Mouse (Mus musculus) kidney, embryonic 14.5 days (tissue): ENCODE measurements at regions not wholly inside any gene's neighbourhood (a gene's known extent, or its start where the extent isn't known, plus 50 kb on each side); places are given as distances from the start of the nearest gene placed in this dataset.

ENCODE experiments used
- ATAC-seq: fragments of 200-750 bp; cut with Nextera tagmentation; 2 replicates; pipeline ENCODE4 v1.8.0; 2017; ENCODE audit warnings: moderate number of reproducible peaks, mild to moderate bottlenecking, moderate TSS enrichment, moderate library complexity; ENCODE audit not compliant: low FRiP score, low TSS enrichment
- H3K27ac ChIP-seq: fragments of 300-500 bp; sonication (generic); 2 replicates; pipeline ENCODE4 v1.5.1; 2014; ENCODE audit warnings: low read depth, mild to moderate bottlenecking, low read length, moderate library complexity, mixed read lengths
- H3K27me3 ChIP-seq: fragments of 300-500 bp; sonication (generic); 2 replicates; pipeline ENCODE4 v1.6.1; 2014; ENCODE audit warnings: mild to moderate bottlenecking, low read length; ENCODE audit not compliant: control insufficient read depth, insufficient read depth
- H3K36me3 ChIP-seq: fragments of 300-500 bp; sonication (generic); 2 replicates; pipeline ENCODE4 v1.6.1; 2014; ENCODE audit warnings: low read length, mixed read lengths; ENCODE audit not compliant: control insufficient read depth, insufficient read depth
- H3K4me1 ChIP-seq: fragments of 300-500 bp; sonication (generic); 2 replicates; pipeline ENCODE4 v1.6.1; 2014; ENCODE audit warnings: low read length, mixed read lengths; ENCODE audit not compliant: control insufficient read depth, insufficient read depth
- H3K4me2 ChIP-seq: fragments of 300-500 bp; sonication (generic); replicated peaks from 2 replicates; pipeline ENCODE4 v1.6.1; 2014; ENCODE audit warnings: low read depth, mild to moderate bottlenecking, low read length
- H3K4me3 ChIP-seq: fragments of 300-500 bp; sonication (generic); 2 replicates; pipeline ENCODE4 v1.5.1; 2014; ENCODE audit warnings: mild to moderate bottlenecking, low read length
- H3K9ac ChIP-seq: fragments of 300-500 bp; sonication (generic); 2 replicates; pipeline ENCODE4 v1.6.1; 2014; ENCODE audit warnings: low read depth, mild to moderate bottlenecking, low read length, moderate library complexity
- H3K9me3 ChIP-seq: fragments of 300-500 bp; sonication (generic); 2 replicates; pipeline ENCODE4 v1.6.1; 2016; ENCODE audit warnings: low read length; ENCODE audit not compliant: control insufficient read depth
- WGBS: fragments of 180-500 bp; shearing (Covaris S2); extraction: QIAGEN DNeasy Blood & Tissue Kit; methylation state at CpG from one replicate; pipeline ENCODE4 v1.1.7; 2014; 5-methylcytosine and 5-hydroxymethylcytosine counted together

GRCm38 (mm10) chr3:99049305-99049704 lies 91.6 kb upstream of the Wars2 start:
- Histone ChIP-seq H3K4me3 (no peak overlapping the region), H3K4me1 (no peaks in the 10 kb centered on the region), H3K9ac (no peak overlapping the region), H3K9me3 (no peaks in the 10 kb centered on the region), H3K36me3 (no peaks in the 10 kb centered on the region), H3K27me3 (no peaks in the 10 kb centered on the region), H3K4me2 (no peak overlapping the region), H3K27ac (no peak overlapping the region)
- no peak for ATAC-seq
- 64% methylated on average over 2 of the region's 2 CpGs for WGBS

GRCm38 (mm10) chr3:99052176-99052575 lies 88.7 kb upstream of the Wars2 start:
- ATAC-seq, result no peak
- Histone ChIP-seq H3K36me3 (no peaks in the 10 kb centered on the region), H3K27ac (no peak overlapping the region), H3K27me3 (no peaks in the 10 kb centered on the region), H3K9ac (no peak overlapping the region), H3K4me2 (no peak overlapping the region), H3K9me3 (no peaks in the 10 kb centered on the region), H3K4me3 (no peak overlapping the region), H3K4me1 (no peaks in the 10 kb centered on the region)
- WGBS, result 84% methylated on average over 4 of the region's 4 CpGs

GRCm38 (mm10) chr3:99067168-99067567 lies 73.7 kb upstream of the Wars2 start:
- Histone ChIP-seq H3K4me1 (no peaks in the 10 kb centered on the region), H3K4me2 (no peak overlapping the region), H3K9me3 (no peaks in the 10 kb centered on the region), H3K27me3 (no peaks in the 10 kb centered on the region), H3K4me3 (no peak overlapping the region), H3K36me3 (no peaks in the 10 kb centered on the region), H3K9ac (no peak overlapping the region), H3K27ac (no peak overlapping the region)
- ATAC-seq, result no peak
- WGBS, result 91% methylated on average over 3 of the region's 3 CpGs
